Mouse (Mus musculus) stomach, postnatal 0 days (tissue): Measurements from ENCODE around the gene Pdzph1. TPM values are rescaled to one million over a fixed set of nuclear protein-coding genes. Genes with fewer than 3 reads are reported as not detected.

Source experiments
- ATAC-seq: fragments of 200-750 bp; cut with Nextera tagmentation; 2 replicates; pipeline ENCODE4 v1.8.0; 2017; ENCODE audit not compliant: low FRiP score, low TSS enrichment
- DNase-seq: peaks from one replicate; pipeline ENCODE4 v3.0.0-alpha.2; 2016; ENCODE audit warnings: low spot score
- H3K27ac ChIP-seq: fragments of 300-500 bp; sonication (generic); replicated peaks from 2 replicates; pipeline ENCODE4 v1.5.1; 2014; ENCODE audit warnings: mild to moderate bottlenecking, control low read depth
- H3K27me3 ChIP-seq: fragments of 300-500 bp; sonication (generic); 2 replicates; pipeline ENCODE4 v1.6.1; 2014; ENCODE audit warnings: low read length; ENCODE audit not compliant: control insufficient read depth, insufficient read depth
- H3K36me3 ChIP-seq: fragments of 300-500 bp; sonication (generic); 2 replicates; pipeline ENCODE4 v1.6.1; 2014; ENCODE audit warnings: low read length, mixed read lengths; ENCODE audit not compliant: control insufficient read depth, insufficient read depth
- H3K4me1 ChIP-seq: fragments of 300-500 bp; sonication (generic); replicated peaks from 2 replicates; pipeline ENCODE4 v1.6.1; 2014; ENCODE audit warnings: antibody characterized with exemption; ENCODE audit not compliant: control insufficient read depth, insufficient read depth
- H3K4me2 ChIP-seq: fragments of 300-500 bp; sonication (generic); replicated peaks from 2 replicates; pipeline ENCODE4 v1.6.1; 2014; ENCODE audit warnings: low read depth, mild to moderate bottlenecking, control low read depth, moderate library complexity
- H3K4me3 ChIP-seq: fragments of 300-500 bp; sonication (generic); 2 replicates; pipeline ENCODE4 v1.5.1; 2014; ENCODE audit warnings: low read depth, low read length, control low read depth
- H3K9ac ChIP-seq: fragments of 300-500 bp; sonication (generic); 2 replicates; pipeline ENCODE4 v1.6.1; 2014; ENCODE audit warnings: mild to moderate bottlenecking, low read length, control low read depth, mixed read lengths
- H3K9me3 ChIP-seq: fragments of 300-500 bp; sonication (generic); 2 replicates; pipeline ENCODE4 v1.6.1; 2016; ENCODE audit warnings: low read length; ENCODE audit not compliant: control insufficient read depth
- CTCF ChIP-seq: IDR thresholded peaks from 2 replicates; pipeline ENCODE4 v1.5.1; 2016; ENCODE audit warnings: antibody characterized with exemption, low read depth, mild to moderate bottlenecking, moderate library complexity
- EP300 ChIP-seq: optimal IDR thresholded peaks from 2 replicates; pipeline ENCODE3; 2016; ENCODE audit warnings: antibody characterized with exemption
- WGBS: fragments of 180-500 bp; shearing (Covaris S2); extraction: QIAGEN DNeasy Blood & Tissue Kit; methylation state at CpG from one replicate; pipeline ENCODE4 v1.1.7; 2014; 5-methylcytosine and 5-hydroxymethylcytosine counted together
- polyA plus RNA-seq: library from polyadenylated mRNA; unstranded; fragments of >200 nt; fragmentation: Nextera tagmentation; extraction: Ambion mirVana; gene quantifications from 2 replicates; pipeline ENCODE4 v1.2.1, GENCODE M21; 2015

Gene Pdzph1
- polyA plus RNA-seq, 1 experiment from 2014 or later, result not detected

GRCm38 (mm10) chr17:58889905-58890645, 101.1 kb downstream of the Pdzph1 start:
- no peak for ATAC-seq
- no peak for TF ChIP-seq EP300
- no peak for TF ChIP-seq CTCF
- Histone ChIP-seq H3K4me2 (no peak overlapping the region), H3K36me3 (no peaks in the 10 kb centered on the region), H3K27me3 (no peaks in the 10 kb centered on the region), H3K4me1 (no peaks in the 10 kb centered on the region), H3K9ac (no peak overlapping the region), H3K27ac (no peak overlapping the region), H3K4me3 (no peak overlapping the region), H3K9me3 (no peaks in the 10 kb centered on the region)
- WGBS, result 59% methylated on average over 4 of the region's 4 CpGs
- no peak for DNase-seq

DNA sequence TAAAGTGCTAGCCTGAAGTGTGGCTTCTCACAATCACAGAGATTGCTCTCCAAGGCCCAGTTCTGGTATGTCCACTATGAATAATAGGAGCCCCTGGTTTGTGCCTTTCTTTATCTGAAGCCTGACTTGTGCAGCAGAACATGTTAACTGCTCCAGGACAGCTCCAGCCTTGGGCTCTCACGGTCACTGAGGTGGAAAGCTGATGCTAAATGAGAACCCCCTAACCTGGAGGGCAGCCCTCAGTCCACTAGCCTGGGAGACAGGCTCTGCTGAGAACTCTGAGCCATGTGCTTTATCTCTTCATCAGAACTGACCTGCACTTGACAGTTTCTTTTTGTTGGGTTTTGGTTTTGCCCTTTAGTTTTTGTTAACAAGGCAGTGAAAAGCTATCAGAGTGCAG, 106.8 kb downstream of the Pdzph1 start:
- Histone ChIP-seq H3K27me3 (no peaks in the 10 kb centered on the region), H3K9me3 (no peaks in the 10 kb centered on the region), H3K4me3 (no peak overlapping the region), H3K9ac (no peak overlapping the region), H3K4me2 (no peak overlapping the region), H3K27ac (no peak overlapping the region), H3K36me3 (no peaks in the 10 kb centered on the region), H3K4me1 (no peaks in the 10 kb centered on the region)
- 9% methylated on average over 1 of the region's 1 CpGs for WGBS
- DNase-seq, result no peak
- ATAC-seq, result no peak
- no peak for TF ChIP-seq CTCF
- no peak for TF ChIP-seq EP300

GRCm38 (mm10) chr17:58873356-58873755, 117.8 kb downstream of the Pdzph1 start:
- no peaks in the 10 kb centered on the region for H3K9me3 ChIP-seq
- no peak overlapping the region for H3K4me3 ChIP-seq
- ATAC-seq, result no peak
- no peak for TF ChIP-seq EP300
- TF ChIP-seq CTCF, result no peak
- H3K9ac ChIP-seq, result no peak overlapping the region
- no peaks in the 10 kb centered on the region for H3K36me3 ChIP-seq
- no peak overlapping the region for H3K4me2 ChIP-seq
- no peak for DNase-seq
- H3K4me1 ChIP-seq, result no peaks in the 10 kb centered on the region
- no peak overlapping the region for H3K27ac ChIP-seq
- H3K27me3 ChIP-seq, result no peaks in the 10 kb centered on the region
- WGBS, result 63% methylated on average over 1 of the region's 1 CpGs

DNA sequence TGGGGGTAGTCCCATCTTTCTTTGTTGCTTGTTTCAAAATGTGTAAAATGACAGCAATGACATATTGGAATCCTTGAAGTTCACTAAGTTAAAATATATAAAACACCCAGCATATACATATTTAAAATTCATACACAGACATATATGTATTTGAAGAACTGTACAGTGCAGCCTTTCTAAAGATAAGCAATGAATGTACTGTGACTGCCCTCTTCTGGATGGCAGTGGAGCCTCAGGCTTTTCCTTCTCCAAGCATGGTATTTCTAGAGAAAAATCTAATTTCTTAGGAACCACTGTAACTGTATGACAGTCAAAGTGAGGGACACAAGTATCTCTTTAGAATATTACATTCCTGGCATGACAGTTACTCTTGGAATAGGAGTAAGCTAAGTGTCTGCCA, 120.4 kb downstream of the Pdzph1 start:
- no peak for TF ChIP-seq EP300
- TF ChIP-seq CTCF, result peak; percentile 67
- Histone ChIP-seq H3K4me1 (no peaks in the 10 kb centered on the region), H3K9me3 (no peaks in the 10 kb centered on the region), H3K27me3 (no peaks in the 10 kb centered on the region), H3K4me2 (no peak overlapping the region), H3K9ac (no peak overlapping the region), H3K27ac (no peak overlapping the region), H3K36me3 (no peaks in the 10 kb centered on the region), H3K4me3 (no peak overlapping the region)
- ATAC-seq (no peak), DNase-seq (no peak)

Other genes starting within 250 kb of the Pdzph1 start
- gene Nudt12, start 22.0 kb upstream of the Pdzph1 start, polyA plus RNA-seq, result 3.4 and 4.6 TPM in 2 replicates